Mouse (Mus musculus): ENCODE measurements around the gene Ostc. TPM values are rescaled to one million over a fixed set of nuclear protein-coding genes. Genes with fewer than 3 reads are reported as not detected.

Gene Ostc
- polyA plus RNA-seq, 1 experiment = 363 TPM

GRCm38 (mm10) chr3:130660619-130661018 is 48.6 kb downstream of the Ostc start:
- Histone ChIP-seq H3K4me1 (ENCODE audit: control insufficient read depth, insufficient read depth, low read length) (no peaks in the 10 kb centered on the region), H3K4me3 (ENCODE audit: insufficient read depth, low read length) (no peak overlapping the region), H3K27ac (ENCODE audit: insufficient read depth, low read length) (no peak overlapping the region)
- no peak for TF ChIP-seq CTCF (IDR thresholded peaks at IDR 0.05; ENCODE audit: borderline replicate concordance, insufficient read depth, low read length)
- no peak for TF ChIP-seq POLR2A (IDR thresholded peaks at IDR 0.05; ENCODE audit: low read depth, low read length)

DNA sequence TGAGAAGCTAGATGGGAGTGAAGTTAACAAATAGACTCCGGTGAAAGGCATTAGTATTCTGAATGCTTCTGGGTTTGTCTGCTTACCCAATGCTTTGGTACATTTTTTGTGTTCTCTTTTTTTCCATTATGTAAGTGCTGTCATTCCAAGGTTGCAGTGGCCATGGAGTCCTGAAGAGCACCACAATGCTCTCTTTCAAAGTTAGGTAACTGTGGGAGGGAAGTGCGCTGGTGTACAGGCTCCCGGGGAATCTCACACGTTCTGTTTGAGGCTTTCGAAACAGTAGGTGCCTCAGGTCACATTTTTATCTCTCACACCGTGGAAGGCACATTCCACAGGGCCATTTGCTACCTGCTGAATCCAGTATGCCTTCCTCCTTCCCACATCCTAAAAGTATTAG is 59.7 kb downstream of the Ostc start:
- no peak for TF ChIP-seq CTCF (IDR thresholded peaks at IDR 0.05; ENCODE audit: borderline replicate concordance, insufficient read depth, low read length)
- TF ChIP-seq POLR2A (IDR thresholded peaks at IDR 0.05; ENCODE audit: low read depth, low read length) = no peak
- Histone ChIP-seq H3K4me1 (ENCODE audit: control insufficient read depth, insufficient read depth, low read length) (no peaks in the 10 kb centered on the region), H3K27ac (ENCODE audit: insufficient read depth, low read length) (no peak overlapping the region), H3K4me3 (ENCODE audit: insufficient read depth, low read length) (no peak overlapping the region)

DNA sequence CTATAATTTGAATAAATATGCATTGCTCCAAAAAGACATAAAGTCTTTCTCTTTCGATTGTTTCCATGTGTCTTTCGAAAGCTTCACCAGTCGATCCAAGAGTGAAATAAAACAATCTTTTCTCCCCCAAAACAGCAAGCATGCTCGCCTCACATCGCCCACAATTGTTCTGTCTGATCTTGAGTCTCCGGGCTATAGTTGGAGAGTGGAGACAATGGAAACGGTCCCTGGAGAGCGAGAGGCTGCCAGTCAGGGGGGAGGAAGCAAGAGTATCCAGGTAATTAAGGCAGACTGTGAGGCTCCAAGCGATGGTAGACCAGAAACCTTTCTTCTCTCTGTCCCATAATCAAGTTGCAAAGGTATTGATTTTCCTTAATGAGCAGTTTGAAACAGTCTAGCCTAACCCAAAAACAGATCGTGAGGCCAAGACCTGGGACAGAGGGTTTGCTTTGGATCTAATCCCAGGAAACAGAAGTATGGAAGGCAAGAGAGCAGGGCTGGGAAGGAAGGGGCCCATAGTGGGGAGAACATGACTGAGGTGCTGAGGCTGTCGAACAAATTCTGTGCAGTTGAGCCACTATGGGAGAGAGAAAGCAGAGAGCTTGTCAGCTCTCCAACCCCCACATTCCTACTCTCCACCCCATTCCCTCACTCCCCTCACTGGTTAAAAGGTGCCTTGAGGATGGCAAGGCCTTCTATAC is 63.0 kb downstream of the Ostc start:
- Histone ChIP-seq H3K27ac (ENCODE audit: insufficient read depth, low read length) (peak overlapping the region; percentile 27; the same call in 1 of the 2 replicates), H3K4me3 (ENCODE audit: insufficient read depth, low read length) (no peak overlapping the region), H3K4me1 (ENCODE audit: control insufficient read depth, insufficient read depth, low read length) (no peaks in the 10 kb centered on the region)
- TF ChIP-seq CTCF (IDR thresholded peaks at IDR 0.05; ENCODE audit: borderline replicate concordance, insufficient read depth, low read length) (no peak), POLR2A (IDR thresholded peaks at IDR 0.05; ENCODE audit: low read depth, low read length) (no peak)

Other genes with a start within 250 kb of the Ostc start
- gene Etnppl, start 92.0 kb downstream of the Ostc start, polyA plus RNA-seq (2011; ENCODE audit: insufficient read length, low read depth, missing spikeins) = not detected in 2 replicates
- 1,245 and 1,289 TPM in 2 replicates for gene Rpl34, start 21.0 kb upstream of the Ostc start, polyA plus RNA-seq (2011; ENCODE audit: insufficient read length, low read depth, missing spikeins)